Mouse (Mus musculus): ENCODE results near the gene Hist1h2bg. TPM values are rescaled to one million over a fixed set of nuclear protein-coding genes. Genes with fewer than 3 reads are reported as not detected.
"Not testable (repeated sequence)": the region's sequence is repeated elsewhere in the genome, so short reads cannot be mapped to it uniquely, and the experiment has no call there.

Gene Hist1h2bg
- polyA plus RNA-seq, 1 experiment from 2014 or later = 8.6 TPM

DNA sequence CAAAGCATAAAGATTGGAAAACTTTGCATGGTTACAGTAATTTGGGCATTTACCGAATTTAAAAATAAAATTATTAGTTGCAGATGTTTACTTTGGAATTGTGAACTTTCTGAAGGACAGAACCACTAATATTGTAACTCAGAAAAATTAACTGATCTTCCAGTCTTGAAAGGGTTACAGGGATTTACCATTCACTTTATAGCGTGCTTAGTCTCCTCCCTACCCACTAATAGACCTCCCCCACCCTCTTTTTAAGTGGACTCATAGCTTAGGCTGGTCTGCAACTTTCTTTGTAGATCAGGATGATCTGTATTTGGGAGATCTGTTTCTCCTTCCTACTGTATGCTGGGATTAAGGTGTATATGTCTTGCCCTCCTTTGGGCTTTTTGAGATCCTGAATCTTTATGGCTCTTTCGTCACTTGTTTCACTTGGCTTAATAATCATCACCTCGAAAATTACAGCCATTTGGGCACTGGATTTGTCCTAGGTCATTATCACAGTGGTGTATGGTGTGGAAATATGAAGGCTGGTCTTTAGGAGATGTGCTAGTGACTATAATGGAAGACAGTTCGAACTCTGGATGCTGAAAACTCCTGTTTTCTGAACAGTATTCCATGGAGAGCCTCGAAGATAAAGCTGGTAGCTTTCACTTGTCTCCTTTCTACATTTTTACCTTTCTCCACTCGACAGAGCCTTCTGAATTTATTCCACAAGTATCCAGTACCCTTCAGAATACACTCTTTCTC lies 34.9 kb upstream of the Hist1h2bg start:
- peak overlapping the region; percentile 97 for H3K27ac ChIP-seq (replicated peaks; ENCODE audit: low read depth, low read length)
- H3K9ac ChIP-seq (replicated peaks; ENCODE audit: low read length) = peak overlapping the region; percentile 71
- DNase-seq (ENCODE audit: low spot score) (peak; percentile 63), ATAC-seq (replicated peaks; ENCODE audit: insufficient number of reproducible peaks, low FRiP score, low TSS enrichment, low read depth) (no peak)
- peak overlapping the region; percentile 56 for H3K4me3 ChIP-seq (ENCODE audit: low read depth, low read length)
- no peaks in the 10 kb centered on the region for H3K4me1 ChIP-seq (ENCODE audit: control insufficient read depth, insufficient read depth, low read length)
- H3K4me2 ChIP-seq (ENCODE audit: low read depth, low read length) = peak overlapping the region; percentile 66
- H3K9me3 ChIP-seq (replicated peaks; ENCODE audit: control insufficient read depth, low read length) = no peaks in the 10 kb centered on the region
- no peaks in the 10 kb centered on the region for H3K36me3 ChIP-seq (replicated peaks; ENCODE audit: control insufficient read depth, insufficient read depth, low read depth, low read length)
- no peaks in the 10 kb centered on the region for H3K27me3 ChIP-seq (ENCODE audit: control insufficient read depth, insufficient read depth, low read length)
- WGBS = 18% methylated on average over 7 of the region's 7 CpGs

DNA sequence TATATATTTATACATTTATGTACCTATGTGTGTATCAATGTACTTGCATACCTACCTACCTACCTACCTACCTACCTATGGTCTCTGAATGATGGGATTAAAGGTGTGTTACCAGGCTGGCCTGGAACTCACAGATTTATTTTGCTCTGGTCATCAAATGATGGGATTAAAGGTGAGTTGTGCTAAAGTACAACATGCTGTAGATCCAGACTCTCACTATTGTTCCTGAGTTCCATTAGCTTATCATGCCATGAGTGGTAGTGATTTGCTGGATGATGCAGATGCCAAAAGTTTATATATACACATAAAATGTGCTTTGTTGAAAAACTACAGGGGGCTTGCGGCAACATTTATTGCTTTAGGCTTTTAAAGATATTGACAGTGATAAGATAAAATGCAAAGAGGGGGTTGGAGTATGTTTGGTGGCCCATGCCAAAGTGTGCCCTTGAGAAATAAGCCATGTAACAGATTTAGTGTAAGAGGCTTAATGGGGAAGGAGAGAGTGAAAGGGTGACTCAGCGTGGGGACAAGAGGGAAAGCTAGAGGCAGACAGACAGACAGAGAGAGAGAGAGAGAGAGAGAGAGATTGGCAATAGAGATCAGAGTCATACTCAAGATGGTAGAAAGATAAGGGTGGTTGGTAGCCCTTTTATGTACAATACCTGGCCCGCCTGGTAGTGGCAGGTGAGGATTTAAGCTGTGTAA lies 34.0 kb upstream of the Hist1h2bg start:
- peak overlapping the region; percentile 56 for H3K4me3 ChIP-seq (ENCODE audit: low read depth, low read length)
- peak overlapping the region; percentile 7; the same call in 1 of the 2 replicates for H3K9ac ChIP-seq (replicated peaks; ENCODE audit: low read length)
- WGBS = 86% methylated on average over 3 of the region's 3 CpGs
- H3K36me3 ChIP-seq (replicated peaks; ENCODE audit: control insufficient read depth, insufficient read depth, low read depth, low read length) = no peaks in the 10 kb centered on the region
- peak overlapping the region; percentile 17 for H3K4me2 ChIP-seq (ENCODE audit: low read depth, low read length)
- ATAC-seq (replicated peaks; ENCODE audit: insufficient number of reproducible peaks, low FRiP score, low TSS enrichment, low read depth) (no peak), DNase-seq (ENCODE audit: low spot score) (no peak)
- H3K27me3 ChIP-seq (ENCODE audit: control insufficient read depth, insufficient read depth, low read length) = no peaks in the 10 kb centered on the region
- no peaks in the 10 kb centered on the region for H3K9me3 ChIP-seq (replicated peaks; ENCODE audit: control insufficient read depth, low read length)
- H3K4me1 ChIP-seq (ENCODE audit: control insufficient read depth, insufficient read depth, low read length) = no peaks in the 10 kb centered on the region
- H3K27ac ChIP-seq (replicated peaks; ENCODE audit: low read depth, low read length) = no peak overlapping the region

DNA sequence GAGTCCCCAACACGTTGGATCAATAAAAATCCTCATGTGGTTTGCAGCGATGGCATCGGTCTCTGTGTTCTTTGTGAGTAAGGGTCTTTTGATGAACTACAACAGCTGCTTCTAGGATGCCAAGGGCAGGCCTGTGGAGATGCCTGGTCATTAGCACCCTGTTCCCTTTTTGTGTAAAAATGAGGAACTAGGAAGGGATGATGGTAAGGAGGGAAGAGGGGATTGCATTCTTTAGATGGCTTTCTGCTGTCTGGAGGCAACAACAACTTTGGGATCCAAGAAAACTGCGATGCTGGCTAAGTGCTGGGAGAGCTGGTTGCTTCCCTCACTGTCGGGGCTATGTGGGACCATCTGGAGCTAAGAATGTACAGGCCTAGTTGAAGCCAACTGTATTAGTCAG lies 32.9 kb upstream of the Hist1h2bg start:
- DNase-seq (ENCODE audit: low spot score) (no peak), ATAC-seq (replicated peaks; ENCODE audit: insufficient number of reproducible peaks, low FRiP score, low TSS enrichment, low read depth) (no peak)
- Histone ChIP-seq H3K4me1 (ENCODE audit: control insufficient read depth, insufficient read depth, low read length) (no peaks in the 10 kb centered on the region), H3K9me3 (replicated peaks; ENCODE audit: control insufficient read depth, low read length) (no peaks in the 10 kb centered on the region), H3K9ac (replicated peaks; ENCODE audit: low read length) (no peak overlapping the region), H3K27ac (replicated peaks; ENCODE audit: low read depth, low read length) (no peak overlapping the region), H3K36me3 (replicated peaks; ENCODE audit: control insufficient read depth, insufficient read depth, low read depth, low read length) (no peaks in the 10 kb centered on the region), H3K27me3 (ENCODE audit: control insufficient read depth, insufficient read depth, low read length) (no peaks in the 10 kb centered on the region), H3K4me2 (ENCODE audit: low read depth, low read length) (no peak overlapping the region), H3K4me3 (ENCODE audit: low read depth, low read length) (no peak overlapping the region)
- 73% methylated on average over 5 of the region's 5 CpGs for WGBS

DNA sequence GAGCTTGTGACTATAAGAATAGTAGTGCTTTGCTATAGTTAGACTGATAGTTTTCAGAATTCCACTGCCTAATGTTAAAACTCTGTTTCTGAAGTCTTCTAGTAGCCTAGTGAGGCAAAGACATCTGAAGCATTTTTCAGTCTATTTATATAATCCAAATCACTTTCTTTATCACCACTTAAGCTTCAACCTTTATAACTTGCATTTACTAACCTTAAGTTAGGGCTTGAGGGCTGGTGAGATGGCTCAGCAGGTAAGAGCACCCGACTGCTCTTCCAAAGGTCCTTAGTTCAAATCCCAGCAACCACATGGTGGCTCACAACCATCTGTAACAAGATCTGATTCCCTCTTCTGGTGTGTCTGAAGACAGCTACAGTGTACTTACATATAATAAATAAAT lies 31.4 kb upstream of the Hist1h2bg start:
- not testable (repeated sequence) for H3K36me3 ChIP-seq (replicated peaks; ENCODE audit: control insufficient read depth, insufficient read depth, low read depth, low read length); H3K27me3 ChIP-seq (ENCODE audit: control insufficient read depth, insufficient read depth, low read length); H3K4me2 ChIP-seq (ENCODE audit: low read depth, low read length); H3K9me3 ChIP-seq (replicated peaks; ENCODE audit: control insufficient read depth, low read length); H3K27ac ChIP-seq (replicated peaks; ENCODE audit: low read depth, low read length); H3K4me3 ChIP-seq (ENCODE audit: low read depth, low read length); DNase-seq (ENCODE audit: low spot score); H3K9ac ChIP-seq (replicated peaks; ENCODE audit: low read length); ATAC-seq (replicated peaks; ENCODE audit: insufficient number of reproducible peaks, low FRiP score, low TSS enrichment, low read depth); H3K4me1 ChIP-seq (ENCODE audit: control insufficient read depth, insufficient read depth, low read length)
- WGBS = 75% methylated on average over 1 of the region's 1 CpGs

DNA sequence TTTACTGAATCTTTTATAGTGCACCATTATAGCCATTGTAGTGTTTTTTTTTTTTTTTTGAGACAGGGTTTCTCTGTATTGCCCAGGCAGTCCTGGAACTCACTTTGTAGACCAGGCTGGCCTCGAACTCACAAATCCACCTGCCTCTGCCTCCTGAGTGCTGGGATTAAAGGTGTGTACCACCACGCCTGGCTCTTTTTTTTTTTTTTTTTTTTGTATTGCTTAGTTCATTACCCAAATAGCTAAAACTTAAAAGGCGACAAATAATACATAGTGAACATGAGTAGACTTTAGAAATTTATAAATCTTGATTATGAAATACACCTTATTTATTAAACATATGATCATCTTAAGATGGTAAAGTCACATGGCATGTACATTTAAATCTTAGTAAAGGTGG lies 29.7 kb upstream of the Hist1h2bg start:
- no peak overlapping the region for H3K4me2 ChIP-seq (ENCODE audit: low read depth, low read length)

DNA sequence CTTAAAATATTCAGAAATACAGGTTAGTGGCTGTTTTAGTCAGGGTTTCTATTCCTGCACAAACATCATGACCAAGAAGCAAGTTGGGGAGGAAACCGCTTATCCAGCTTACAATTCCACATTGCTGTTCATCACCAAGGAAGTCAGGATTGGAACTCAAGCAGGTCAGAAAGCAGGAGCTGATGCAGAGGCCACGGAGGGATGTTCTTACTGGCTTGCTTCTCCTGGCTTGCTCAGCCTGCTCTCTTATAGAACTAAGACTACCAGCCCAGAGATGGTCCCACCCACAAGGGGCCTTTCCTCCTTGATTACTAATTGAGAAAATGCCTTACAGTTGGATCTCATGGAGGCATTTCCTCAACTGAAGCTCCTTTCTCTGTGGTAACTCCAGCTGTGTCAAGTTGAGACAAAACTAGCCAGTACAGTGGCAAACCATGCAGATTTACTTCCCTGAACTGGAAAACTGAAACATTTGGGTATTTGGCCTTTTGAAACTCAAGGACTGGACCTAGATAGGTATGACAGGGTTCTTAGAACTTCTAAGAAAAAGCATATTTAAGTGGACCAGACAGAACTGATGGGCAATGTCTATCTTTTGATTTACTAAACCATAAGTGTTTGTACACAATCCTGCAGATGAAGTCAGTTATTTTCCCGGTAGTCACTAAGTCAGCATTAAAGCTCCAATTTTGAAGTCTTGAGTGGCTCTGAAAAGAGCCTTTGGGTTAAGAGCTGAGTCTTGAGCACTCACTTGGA lies 28.8 kb upstream of the Hist1h2bg start:
- H3K27me3 ChIP-seq (ENCODE audit: control insufficient read depth, insufficient read depth, low read length); H3K9me3 ChIP-seq (replicated peaks; ENCODE audit: control insufficient read depth, low read length); H3K36me3 ChIP-seq (replicated peaks; ENCODE audit: control insufficient read depth, insufficient read depth, low read depth, low read length); ATAC-seq (replicated peaks; ENCODE audit: insufficient number of reproducible peaks, low FRiP score, low TSS enrichment, low read depth); H3K4me1 ChIP-seq (ENCODE audit: control insufficient read depth, insufficient read depth, low read length): not testable (repeated sequence)
- peak overlapping the region; percentile 59 for H3K4me2 ChIP-seq (ENCODE audit: low read depth, low read length)
- DNase-seq (ENCODE audit: low spot score) = peak; percentile 42
- H3K9ac ChIP-seq (replicated peaks; ENCODE audit: low read length) = peak overlapping the region; percentile 65
- peak overlapping the region; percentile 83 for H3K27ac ChIP-seq (replicated peaks; ENCODE audit: low read depth, low read length)
- H3K4me3 ChIP-seq (ENCODE audit: low read depth, low read length) = peak overlapping the region; percentile 45
- 7% methylated on average over 3 of the region's 3 CpGs for WGBS

More for the DNA sequence above, 29.7 kb upstream of the Hist1h2bg start:
- H3K4me3 ChIP-seq (ENCODE audit: low read depth, low read length) = no peak overlapping the region
- no peaks in the 10 kb centered on the region for H3K36me3 ChIP-seq (replicated peaks; ENCODE audit: control insufficient read depth, insufficient read depth, low read depth, low read length)
- WGBS = 84% methylated on average over 3 of the region's 3 CpGs
- no peaks in the 10 kb centered on the region for H3K4me1 ChIP-seq (ENCODE audit: control insufficient read depth, insufficient read depth, low read length)
- no peaks in the 10 kb centered on the region for H3K27me3 ChIP-seq (ENCODE audit: control insufficient read depth, insufficient read depth, low read length)
- H3K9ac ChIP-seq (replicated peaks; ENCODE audit: low read length) = no peak overlapping the region
- DNase-seq (ENCODE audit: low spot score) (no peak), ATAC-seq (replicated peaks; ENCODE audit: insufficient number of reproducible peaks, low FRiP score, low TSS enrichment, low read depth) (no peak)
- no peak overlapping the region for H3K27ac ChIP-seq (replicated peaks; ENCODE audit: low read depth, low read length)
- no peaks in the 10 kb centered on the region for H3K9me3 ChIP-seq (replicated peaks; ENCODE audit: control insufficient read depth, low read length)

DNA sequence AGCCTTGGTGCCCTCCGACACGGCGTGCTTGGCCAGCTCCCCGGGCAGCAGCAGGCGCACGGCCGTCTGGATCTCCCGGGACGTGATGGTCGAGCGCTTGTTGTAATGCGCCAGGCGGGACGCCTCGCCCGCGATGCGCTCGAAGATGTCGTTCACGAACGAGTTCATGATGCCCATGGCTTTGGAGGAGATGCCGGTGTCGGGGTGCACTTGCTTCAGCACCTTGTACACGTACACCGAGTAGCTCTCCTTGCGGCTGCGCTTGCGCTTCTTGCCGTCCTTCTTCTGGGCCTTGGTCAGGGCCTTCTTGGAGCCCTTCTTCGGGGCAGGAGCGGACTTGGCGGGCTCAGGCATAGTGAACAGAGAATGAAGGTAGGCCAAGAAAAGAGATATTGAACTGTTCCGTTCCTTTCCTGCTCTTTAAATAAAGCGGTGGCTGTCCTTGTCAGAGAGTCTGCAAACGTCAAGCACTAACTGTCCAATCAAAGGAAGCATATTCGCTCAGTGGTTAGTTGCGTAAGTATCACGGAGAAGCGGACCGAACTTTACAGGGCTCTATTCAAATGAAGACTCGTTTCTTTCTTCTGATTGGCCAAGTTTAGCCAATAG lies 28.1 kb upstream of the Hist1h2bg start, which contains the start of gene Hist1h2bh:
TSS of gene Hist1h2bh (minus strand) at position 394 of the 609 bp plus-strand sequence.
- DNase-seq (ENCODE audit: low spot score) (peak; percentile 94), ATAC-seq (replicated peaks; ENCODE audit: insufficient number of reproducible peaks, low FRiP score, low TSS enrichment, low read depth) (peak; percentile 95)
- not testable (repeated sequence) for H3K4me1 ChIP-seq (ENCODE audit: control insufficient read depth, insufficient read depth, low read length); H3K27me3 ChIP-seq (ENCODE audit: control insufficient read depth, insufficient read depth, low read length); H3K36me3 ChIP-seq (replicated peaks; ENCODE audit: control insufficient read depth, insufficient read depth, low read depth, low read length); H3K9me3 ChIP-seq (replicated peaks; ENCODE audit: control insufficient read depth, low read length)
- H3K4me3 ChIP-seq (ENCODE audit: low read depth, low read length) = peak within 1 kb of the TSS; percentile 45
- H3K9ac ChIP-seq (replicated peaks; ENCODE audit: low read length) = peak within 1 kb of the TSS; percentile 65
- H3K4me2 ChIP-seq (ENCODE audit: low read depth, low read length) = peak within 1 kb of the TSS; percentile 70
- peak within 1 kb of the TSS; percentile 83 for H3K27ac ChIP-seq (replicated peaks; ENCODE audit: low read depth, low read length)
- 1% methylated on average over 30 of the region's 42 CpGs for WGBS

Measured in embryonic facial prominence, embryonic 11.5 days (tissue).